Mouse (Mus musculus) ovary, postnatal 36 days (tissue): Measurements from ENCODE around the gene Abcc5.
"Not testable (repeated sequence)": the region's sequence is repeated elsewhere in the genome, so short reads cannot be mapped to it uniquely, and the experiment has no call there.

ENCODE experiments used
- DNase-seq: peaks from one replicate; pipeline ENCODE4 v3.0.0; 2022; ENCODE audit warnings: low spot score, mixed read lengths

Gene Abcc5

DNA sequence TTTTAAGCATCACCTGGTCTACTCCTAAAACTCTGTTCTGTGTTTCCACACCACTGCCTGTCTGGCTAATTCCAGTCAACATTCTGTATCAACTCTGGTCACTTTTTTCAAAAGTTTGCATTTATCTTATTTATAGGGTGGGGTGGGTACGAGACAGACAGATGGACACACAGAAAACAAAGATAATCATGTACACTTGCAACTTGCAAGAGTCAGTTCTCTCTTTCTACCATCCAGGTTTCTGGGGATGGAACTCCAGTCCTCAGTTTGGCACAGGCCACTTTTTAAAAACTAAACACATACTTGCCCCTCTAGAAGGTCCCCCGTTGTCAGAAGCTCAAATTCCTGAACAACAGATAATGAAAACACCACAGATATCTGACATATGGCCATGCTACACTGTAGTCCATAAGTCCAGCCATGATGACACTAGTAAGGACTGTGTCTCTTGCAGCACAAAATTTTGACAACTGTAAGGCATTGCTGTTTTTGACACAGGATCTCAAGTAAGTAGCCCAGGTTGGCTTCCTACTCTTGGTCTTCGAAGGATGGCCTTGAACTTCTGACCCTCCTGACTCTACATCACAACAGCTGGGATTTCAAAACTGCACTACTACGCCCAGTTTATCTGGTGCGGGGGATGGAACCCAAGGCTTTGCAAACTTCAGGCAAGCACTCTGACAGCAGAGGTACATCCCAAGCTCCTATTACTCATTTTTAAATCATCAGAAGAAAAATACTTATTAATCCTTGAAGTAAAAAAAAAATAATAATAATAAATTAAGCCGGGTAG is 3.1 kb downstream of the Abcc5 start:
- no peak for DNase-seq

DNA sequence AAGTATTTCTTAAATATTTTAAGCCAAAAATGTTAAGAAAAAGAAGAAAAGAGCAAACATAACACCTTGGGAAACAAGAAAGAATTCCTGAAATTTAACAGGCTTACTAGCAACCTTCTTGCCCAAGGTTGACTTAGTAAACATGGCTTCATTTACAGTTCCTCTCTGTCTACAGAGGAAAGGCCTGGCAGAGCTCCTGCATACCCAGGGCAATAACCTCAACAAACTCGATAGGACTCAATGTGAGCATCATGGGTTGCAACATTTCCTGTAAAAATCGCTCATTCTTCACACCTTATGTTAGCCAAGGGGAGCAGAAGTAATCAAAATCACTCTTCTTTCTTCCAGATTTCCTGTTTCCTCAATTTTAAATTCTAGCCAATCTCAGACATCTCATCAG is 8.1 kb downstream of the Abcc5 start:
- DNase-seq = no peak

DNA sequence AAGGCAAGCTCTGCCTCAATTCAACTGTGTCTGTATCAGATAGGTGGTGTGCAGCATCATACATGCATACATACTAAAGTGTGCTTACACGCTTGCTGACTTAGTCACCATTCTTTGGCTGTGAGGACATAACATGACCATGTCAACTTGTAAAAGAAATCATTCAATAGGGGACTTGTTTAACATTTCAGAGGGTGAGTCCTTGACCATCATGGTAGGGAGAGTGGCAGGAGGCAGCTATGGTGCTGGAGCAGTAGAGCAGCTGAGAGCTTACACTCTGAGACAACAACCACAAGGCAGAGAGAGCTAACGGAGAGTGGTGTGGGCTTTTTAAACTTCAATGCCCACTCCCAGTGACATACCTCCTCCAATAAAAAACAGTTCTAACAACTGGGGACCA is 9.9 kb downstream of the Abcc5 start:
- DNase-seq = no peak

DNA sequence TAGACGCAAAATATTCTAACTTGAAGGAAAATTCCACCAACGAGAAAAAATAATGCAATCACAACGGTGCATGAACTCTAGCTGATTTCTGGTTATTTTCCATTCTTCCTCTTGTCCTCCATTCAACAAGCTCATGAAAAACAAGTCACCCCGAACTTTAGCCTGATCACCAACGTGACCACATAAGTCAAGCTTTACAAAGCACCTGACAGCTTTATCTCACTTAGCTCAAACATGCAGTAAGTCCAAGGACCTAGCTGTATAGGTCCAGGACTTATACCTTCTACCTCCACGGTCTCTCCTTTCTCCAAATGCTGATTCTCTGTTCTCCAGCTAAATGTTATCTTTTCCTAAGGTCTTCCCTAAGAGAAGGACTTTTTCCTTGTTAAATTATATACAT is 10.4 kb downstream of the Abcc5 start:
- DNase-seq = no peak

DNA sequence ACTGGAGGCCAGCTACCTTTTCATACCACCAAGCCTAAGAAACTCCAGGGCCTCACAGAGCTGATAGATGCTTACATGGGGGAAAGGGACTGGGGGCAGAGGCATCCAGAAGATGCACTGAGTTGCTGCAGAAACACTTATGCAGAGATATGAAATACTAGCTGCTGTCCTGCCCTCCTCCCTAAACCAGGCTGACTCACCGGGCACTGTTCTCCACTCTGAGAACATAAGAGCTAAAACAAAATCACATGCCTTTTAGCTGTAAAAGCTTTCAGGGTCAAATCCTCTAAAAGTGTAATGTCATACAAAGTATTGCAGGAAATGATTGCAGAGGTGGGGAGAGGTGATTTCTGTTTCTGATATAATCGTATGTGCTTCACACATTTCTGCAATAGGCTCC is 11.0 kb downstream of the Abcc5 start:
- no peak for DNase-seq

DNA sequence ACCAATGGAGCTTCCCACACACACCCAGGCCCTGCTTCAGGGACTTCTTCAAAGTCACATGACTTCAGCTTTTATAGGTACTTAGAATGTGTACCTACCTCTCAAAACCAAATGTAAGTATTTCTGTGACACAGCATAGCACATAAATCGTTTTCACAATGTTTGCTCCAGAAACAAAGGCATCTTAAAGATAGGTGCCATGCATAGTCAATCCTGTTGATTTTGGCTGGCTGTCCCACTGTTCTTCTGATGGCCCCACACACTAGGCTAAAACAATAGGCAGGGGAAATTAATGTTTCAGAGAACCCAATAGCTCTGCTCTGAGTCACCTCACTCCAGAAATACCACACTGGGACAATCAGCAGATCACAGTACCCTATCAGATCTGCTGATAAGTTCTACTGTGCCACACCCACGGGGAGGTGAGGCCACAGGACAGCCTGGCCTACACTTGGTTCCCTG is 12.3 kb downstream of the Abcc5 start:
- no peak for DNase-seq

DNA sequence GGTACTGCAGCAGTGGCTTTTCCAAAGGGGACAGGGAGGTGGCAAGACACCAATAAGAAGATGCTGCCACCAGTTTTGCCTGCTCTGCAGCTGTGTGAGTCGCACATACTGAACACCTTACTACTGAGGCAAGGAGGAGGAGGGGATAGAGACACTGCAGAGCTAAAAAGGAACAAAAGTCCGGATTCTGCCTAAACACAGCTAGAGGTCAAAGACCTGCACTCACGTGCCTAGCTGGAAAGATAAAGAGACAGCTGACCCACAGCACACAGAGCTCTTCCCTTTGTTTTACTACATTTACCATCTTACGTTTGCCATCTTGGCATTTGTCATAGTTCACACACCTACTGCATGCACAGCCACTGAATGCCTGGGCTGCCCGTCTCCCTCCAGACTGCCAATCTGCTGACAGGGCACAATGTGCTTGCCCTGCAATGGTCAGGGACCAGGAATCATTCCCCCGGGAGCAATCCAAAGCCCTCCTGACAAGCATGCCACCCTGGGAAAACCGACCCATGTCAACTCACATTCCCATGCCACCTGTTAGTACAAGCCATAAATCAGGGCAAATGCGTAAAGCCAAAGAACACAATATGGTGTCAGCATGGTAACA is 14.1 kb downstream of the Abcc5 start:
- DNase-seq = no peak

DNA sequence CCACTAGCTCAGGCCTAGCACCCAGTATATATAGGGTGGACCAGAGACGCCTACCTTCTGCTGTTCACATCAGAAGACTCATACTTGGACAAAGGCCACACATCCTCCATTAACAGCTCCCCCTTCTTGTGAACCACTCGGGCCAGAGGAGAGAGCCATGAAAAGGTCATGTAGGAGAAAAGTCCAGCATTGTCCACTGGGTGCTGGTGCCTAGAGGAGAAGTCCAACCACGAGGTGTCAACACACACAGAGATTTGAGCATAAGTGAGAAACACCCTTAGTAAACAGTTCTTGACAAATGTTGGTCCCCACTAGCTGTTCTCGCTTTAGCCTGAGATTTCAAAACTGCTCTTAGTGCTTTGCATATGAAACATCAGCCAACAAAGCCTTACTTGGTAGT is 20.9 kb downstream of the Abcc5 start:
- DNase-seq = no peak

DNA sequence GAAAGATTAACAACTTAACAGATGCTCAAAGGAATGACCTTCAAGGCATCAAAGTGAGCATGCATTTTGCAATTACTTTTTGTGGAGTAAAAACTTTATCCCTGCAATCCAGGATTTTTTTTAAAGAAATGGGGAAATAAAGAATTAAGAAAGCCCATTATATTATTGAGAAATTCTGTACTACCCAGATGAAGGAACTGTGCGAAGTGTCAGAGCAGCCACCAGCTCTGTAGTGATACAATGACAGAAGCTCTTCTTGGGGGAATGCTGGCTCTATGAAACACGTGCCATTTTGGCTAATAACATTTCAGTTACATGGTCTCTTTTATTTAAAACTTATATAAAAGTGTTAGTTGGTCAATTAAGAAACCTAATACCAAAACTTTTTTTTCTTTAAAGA is 22.9 kb downstream of the Abcc5 start:
- no peak for DNase-seq

DNA sequence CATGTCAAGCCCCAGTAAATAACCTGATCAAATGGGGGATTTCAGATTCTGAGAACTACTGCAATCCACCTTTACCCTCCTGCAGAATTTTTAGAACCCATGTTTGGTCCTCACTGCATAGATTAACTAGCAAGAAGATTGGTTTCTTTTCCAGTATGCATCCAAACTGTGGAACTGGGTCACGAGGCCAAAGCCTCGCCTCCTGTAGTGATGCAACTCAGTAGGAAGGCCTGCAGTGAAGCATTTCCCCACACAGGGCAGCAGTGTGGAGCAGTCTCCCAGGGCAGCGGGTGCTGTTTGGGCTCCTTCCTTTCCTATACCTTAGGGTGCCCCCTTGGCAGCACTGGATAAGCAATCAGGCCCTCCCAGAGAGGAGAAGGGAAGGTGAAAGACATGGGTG is 24.6 kb downstream of the Abcc5 start:
- DNase-seq = no peak

DNA sequence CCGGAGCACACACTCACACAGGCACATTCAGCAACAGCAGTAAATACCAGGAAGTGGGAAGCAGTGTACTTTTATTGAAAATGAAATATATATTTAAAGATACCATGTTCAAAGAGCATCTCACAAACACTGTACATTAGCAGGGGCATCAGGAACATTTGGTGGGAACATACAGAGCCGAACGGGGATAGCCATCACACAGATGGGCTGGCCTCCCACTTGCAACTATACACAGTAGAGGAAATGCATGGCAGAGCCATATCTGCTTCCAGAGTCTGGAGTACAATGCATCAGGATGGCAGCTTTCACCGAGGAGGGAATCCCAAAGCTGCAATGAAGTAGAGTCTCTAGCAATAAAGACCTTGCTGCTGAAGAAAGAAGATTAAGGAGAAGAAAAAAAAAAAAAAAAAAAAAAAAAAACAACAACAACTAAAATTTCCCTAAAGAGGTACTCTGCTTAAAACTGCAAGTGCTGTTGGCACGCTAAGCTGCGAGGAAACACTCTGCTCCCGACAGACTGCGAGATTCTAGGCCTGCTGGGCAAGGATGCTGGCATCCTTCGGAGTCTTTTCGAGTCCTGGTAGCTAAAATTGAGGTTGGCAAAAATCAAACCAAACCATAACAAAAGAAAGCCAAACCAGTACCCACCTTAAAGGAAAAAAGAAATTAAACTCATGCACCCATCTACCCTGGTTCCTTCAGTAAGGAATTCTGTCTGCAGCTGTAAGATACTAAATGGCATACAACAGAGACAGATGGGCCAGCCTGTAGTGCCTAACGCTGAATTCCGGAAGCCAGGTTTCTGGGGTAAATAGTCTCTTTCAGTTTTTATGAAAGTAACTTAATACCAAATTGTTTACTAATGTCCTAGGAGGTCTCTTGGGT is 25.2 kb downstream of the Abcc5 start:
- no peak for DNase-seq

DNA sequence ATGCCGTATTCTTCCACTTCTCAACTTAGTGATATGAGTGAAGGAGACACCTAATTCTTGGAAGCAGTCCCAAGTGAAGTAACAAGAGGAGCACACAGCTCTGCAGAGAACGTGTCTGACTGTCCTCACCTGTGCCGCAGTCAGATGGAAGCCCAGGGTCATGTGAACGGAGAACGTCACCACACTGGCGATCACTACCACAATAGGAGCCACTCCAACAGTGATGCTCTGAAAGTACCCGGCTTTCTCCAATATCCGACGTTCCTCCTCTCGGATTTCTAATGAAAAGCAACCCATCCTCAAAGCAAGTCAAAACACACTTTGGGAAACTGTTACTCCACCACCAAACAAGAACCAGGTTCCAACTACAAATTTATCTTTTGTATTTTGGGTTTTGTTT is 29.3 kb downstream of the Abcc5 start:
- DNase-seq = no peak

DNA sequence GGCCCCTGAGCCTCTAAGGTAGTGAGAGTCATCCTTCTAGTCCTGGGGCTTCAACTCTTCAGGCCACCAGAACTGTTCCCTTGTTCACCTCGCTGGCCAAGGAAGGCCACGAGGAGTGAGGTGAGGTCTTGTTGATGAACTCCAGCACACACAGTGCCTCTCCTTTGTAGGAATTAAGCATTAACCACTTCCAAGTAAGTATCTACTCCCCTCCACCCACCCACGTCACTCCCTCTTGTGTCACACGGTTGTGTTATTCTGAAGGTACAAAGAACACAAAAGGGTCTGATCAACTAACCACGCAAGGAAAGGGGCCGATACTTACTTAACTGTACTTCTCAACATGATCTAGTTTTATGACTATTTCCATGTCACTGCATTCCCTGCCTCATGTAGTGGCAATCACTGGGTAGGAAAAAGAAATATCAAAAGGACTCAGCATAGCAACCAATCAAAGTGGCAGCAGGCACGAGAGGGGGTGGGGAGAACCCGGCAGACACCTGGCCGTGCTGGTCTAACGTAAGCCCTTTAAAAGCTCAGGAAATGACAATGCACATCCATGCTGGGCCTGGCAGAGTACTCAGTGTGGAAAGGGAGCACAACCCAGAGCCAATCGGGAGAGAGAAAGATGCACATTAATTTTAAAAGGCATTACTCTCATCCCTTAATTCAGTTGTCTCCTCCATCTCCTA is 30.8 kb downstream of the Abcc5 start:
- DNase-seq = no peak

DNA sequence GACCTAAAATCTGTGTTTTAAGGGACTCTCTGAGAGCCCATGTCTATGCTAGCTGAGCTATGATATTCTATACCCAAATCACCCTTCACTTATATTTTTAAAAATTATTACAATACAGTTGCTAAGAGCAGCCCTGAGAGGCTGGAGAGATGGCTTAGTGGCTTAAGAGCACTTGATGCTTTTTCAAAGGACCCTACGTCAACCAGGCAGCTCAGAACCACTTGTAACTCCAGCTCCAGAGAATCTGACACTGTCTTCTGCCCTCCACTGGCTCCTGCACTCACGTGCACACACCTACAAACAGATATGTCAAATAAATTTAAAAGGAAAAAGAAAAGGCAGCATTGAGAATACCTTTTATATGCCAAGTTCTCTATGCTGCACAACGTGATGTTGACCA is 34.4 kb downstream of the Abcc5 start:
- DNase-seq = no peak

DNA sequence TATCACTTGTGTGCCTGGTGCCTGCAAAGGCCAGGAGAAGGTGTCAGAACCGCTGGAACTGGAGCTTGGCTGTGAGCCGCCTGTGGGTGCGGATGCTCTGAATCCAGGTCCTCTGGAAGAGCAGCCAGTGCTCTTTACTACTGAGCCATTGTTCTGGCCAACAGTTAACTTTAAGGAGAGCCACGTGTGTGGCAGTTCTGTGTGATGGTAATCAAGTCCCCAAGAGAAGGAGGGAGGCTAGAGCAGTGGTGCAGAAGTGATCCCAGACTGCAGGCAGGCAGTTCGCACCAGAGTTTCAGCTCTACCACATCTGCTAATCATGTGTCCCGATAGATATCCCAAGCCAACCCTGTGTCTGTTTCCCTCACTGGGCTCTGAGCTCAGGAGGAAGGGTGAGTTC is 36.0 kb downstream of the Abcc5 start:
- DNase-seq = no peak

DNA sequence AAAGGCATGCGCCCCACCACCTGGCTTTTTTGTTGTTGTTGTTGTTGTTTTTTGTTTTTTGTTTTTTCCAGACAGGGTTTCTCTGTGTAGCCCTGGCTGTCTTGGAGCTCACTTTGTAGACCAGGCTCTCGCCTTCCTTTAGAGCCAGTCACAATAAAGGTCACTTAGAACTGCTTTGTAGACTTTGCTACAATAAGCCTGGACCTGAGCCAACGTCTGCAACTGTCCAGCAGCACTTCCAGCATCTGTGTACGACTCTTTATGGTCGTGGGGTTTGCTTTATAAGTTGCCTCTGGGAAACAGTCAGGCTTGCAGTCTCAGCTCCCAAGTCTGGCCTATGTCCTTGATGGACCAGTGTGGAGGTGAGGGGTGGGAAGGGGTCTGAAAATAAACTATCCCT is 45.2 kb downstream of the Abcc5 start:
- no peak for DNase-seq

DNA sequence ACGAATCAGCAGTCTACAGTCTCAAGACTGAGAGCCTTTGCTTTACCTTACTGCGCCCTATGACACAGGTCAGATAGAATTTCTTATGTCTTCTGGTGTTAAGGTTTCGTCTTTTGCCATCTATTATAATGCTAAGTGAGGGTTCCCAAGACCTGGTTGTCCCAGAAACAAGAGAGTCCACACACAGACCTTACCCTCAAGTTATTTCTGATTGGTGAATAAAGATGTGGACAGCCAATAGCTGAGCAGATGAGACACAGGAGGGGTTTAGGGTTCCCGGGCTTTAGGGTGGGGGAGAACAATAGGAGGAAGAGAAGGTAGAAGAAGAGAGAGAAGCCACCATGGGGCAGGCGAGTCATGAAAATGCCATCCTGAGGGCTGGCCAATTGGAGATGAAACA is 50.9 kb downstream of the Abcc5 start:
- DNase-seq = no peak

DNA sequence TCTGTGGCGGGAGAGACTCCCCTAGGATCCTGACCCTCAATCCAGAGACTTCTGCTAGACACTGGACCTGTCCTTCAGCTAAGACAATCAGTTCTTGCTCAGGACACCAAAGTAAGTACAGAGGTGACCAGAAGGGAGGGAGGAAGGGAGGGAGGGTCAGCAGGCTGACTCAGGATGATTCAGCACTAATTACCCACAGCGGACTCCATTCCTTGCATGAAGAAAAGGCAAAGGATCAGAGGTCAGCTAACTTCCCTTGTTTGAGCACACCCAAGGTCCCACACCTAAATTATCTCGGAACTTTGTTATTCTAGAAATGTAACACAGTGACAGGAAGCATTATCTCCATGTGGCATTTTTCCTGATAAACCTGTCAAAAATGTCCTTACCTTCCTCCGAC is 54.5 kb downstream of the Abcc5 start:
- DNase-seq = no peak

DNA sequence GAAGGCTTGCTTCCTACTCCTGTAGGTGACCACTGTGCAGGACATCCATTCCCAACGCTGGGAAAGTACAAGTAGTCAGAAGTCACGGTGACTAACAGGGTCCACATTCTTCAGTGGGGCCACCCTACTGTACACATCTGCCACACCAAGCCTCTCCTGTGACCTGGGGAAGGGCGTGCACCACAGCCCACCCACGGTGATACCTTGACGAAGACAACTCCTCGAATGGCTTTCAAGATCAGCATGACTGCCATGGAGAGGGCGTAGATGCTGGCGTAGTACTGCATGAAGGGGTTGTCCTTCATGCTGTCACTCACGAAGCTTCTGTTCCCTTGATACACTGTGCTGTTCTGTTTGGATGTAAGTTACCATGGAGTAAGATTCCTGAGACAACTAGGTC is 58.0 kb downstream of the Abcc5 start:
- DNase-seq = no peak

DNA sequence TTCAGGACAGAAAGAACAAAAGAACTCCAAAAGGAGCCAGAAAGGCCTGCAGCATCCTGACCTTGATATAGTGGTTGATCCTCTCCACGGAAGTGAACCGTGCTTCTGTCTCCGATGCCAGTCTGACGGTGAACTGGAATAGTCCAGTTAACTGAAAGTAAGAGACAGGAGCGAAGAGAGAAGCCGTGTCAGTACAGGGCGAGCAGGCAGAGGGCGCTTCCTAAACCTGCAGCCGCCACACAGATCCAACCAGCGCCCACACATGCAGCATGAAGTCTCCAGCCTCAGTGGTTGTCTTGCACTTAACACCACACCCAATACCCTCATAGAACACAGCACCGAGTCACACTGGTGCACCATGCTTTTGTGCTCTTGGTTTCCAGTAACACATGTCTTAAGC is 64.1 kb downstream of the Abcc5 start:
- no peak for DNase-seq

DNA sequence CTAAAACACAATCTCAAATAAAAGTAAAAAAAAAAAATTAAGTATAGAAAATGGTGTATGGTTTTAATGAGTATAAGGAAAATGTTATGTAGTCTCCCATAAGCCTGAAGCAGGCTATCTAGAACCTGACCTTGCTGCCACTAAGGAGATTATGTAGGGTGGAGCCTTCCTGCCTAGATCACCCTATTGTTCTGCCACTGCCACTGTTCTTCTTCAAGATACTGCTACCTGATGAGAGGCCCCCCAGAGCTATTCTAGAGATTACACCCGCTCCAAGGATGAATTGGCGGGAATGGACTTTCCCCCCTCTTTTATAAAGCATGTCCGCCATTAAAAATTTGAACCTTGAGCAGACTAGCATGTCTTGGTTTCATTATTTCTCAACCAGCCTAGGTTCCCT is 64.7 kb downstream of the Abcc5 start:
- not testable (repeated sequence) for DNase-seq

DNA sequence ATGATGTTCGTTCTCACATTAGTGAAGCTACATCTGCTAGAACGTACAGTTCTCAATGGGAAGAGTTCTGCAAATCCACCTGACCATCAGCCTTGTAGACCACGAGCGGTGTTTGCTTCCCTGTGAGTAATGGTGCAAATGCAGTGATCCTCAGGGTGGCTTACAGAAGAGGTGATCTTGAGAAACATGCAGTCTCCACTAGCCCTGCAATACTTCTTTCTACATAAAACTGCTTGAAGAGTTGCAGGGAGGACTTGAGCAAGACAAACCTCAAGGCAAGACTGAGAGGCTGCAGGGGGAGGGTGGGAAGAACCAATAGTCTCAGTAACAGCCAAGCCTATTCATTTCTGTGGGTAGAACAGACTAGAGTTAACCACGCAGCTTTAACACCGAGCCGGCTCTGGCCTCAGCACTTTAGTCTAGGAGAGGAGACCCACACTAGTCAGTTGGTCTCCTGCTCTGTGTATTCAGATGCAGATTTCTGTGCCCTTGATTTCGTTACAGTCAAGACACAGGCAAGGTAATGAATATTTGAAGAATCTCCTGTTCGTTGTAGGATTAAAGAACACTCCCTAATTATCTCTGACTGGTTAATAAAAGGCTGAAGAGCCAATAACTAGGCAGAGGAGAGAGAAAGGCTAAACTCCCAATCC is 66.4 kb downstream of the Abcc5 start:
- DNase-seq = no peak
